Mouse (Mus musculus): ENCODE data around the gene Smarcd1.

The Smarcd1 gene

DNA sequence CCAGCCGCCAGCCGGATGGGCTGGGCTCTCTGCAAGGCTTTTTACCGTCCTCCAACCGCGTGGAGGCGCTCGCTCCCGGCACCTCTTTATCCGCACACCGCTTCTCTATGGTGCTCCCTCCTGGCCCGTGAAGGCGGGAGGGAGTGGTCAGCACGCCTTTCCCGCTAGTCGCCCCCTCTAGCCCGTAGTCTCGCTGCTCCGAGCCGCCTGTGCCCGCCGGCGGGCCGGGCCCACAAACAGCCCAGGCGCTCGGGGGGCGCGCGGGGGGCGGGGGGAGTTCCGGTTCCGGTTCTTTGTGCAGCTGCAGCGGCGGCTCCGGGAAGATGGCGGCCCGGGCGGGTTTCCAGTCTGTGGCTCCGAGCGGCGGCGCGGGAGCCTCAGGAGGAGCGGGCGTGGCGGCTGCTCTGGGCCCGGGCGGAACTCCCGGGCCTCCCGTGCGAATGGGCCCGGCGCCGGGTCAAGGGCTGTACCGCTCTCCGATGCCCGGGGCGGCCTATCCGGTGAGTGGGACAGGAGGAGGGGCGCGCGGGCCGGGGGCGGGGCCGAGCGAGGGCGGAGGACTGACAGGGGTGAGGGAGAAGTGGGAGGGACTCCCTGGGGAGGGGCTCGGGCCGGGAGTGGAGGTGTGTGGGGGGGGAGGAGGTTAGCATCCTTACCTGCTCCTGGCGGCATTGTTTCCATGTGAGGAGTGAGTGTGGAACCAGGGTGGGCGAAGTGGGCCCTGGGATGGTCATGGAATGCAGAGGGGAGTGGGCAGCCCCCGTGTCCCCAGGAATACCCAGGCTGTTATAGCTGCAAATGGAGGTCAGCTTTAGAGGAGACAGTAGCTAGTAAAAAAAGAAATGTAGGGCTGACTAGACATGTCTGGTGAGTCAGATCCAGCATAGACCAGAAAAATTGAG lies at the start of gene Smarcd1:
TSS of gene Smarcd1 (plus strand) at position 131 of the 902 bp plus-strand sequence.
- DNase-seq (ENCODE audit: low read depth, low spot score), result peak; percentile 91

- peak; percentile 44 for DNase-seq (ENCODE audit: low read depth, low spot score)
These were observed 48.6 kb upstream of the Smarcd1 start for GRCm38 (mm10) chr15:99653291-99653690.

- DNase-seq (ENCODE audit: low read depth, low spot score), result no peak
These were observed 48.1 kb upstream of the Smarcd1 start for GRCm38 (mm10) chr15:99653876-99654275.

GRCm38 (mm10) chr15:99655956-99656355 lies 46.0 kb upstream of the Smarcd1 start:
- DNase-seq (ENCODE audit: low read depth, low spot score), result no peak

GRCm38 (mm10) chr15:99658437-99658836 lies 43.5 kb upstream of the Smarcd1 start:
- DNase-seq (ENCODE audit: low read depth, low spot score), result no peak

DNA sequence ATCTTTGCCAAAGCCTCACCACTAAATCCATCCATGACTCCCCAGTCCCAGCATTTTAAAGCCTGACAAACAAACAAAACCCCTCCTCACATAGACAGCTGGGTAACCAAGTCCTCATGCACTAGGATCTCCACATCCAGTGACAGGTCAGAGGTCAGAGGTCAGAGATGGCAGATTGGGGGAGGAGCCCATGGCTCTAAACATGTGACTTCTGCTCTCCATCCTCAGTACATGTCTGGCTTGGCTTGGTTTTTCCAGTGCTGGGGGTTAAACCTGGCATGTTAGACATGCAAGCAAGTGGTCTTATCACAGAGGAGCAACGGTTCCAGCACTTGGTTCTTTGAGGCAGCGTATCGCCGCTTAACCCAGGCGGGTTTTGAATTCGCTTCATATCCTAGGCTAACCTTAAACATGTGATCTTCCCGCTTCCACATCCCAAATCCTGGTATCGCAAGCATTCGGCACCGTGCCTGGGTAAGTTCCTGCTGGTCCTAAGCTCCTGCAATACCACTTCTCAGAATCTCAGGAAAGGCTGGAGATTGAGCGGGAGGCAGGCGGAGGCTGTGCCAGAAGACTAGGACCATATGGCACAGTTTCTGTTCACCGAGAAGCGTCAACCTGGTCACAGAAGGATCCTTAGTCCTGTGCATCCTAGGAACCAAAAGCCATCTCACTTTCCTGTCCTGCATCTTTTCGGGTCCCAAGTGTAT lies 40.7 kb upstream of the Smarcd1 start:
- no peak for DNase-seq (ENCODE audit: low read depth, low spot score)

- DNase-seq (ENCODE audit: low read depth, low spot score), result no peak
These were observed 39.6 kb upstream of the Smarcd1 start for GRCm38 (mm10) chr15:99662371-99662770.

GRCm38 (mm10) chr15:99663964-99664599 lies 37.8 kb upstream of the Smarcd1 start:
- DNase-seq (ENCODE audit: low read depth, low spot score), result no peak

GRCm38 (mm10) chr15:99664600-99665451 lies 37.1 kb upstream of the Smarcd1 start:
- DNase-seq (ENCODE audit: low read depth, low spot score), result peak; percentile 15

- DNase-seq (ENCODE audit: low read depth, low spot score), result no peak
These were observed 34.4 kb upstream of the Smarcd1 start for GRCm38 (mm10) chr15:99667544-99667943.

DNA sequence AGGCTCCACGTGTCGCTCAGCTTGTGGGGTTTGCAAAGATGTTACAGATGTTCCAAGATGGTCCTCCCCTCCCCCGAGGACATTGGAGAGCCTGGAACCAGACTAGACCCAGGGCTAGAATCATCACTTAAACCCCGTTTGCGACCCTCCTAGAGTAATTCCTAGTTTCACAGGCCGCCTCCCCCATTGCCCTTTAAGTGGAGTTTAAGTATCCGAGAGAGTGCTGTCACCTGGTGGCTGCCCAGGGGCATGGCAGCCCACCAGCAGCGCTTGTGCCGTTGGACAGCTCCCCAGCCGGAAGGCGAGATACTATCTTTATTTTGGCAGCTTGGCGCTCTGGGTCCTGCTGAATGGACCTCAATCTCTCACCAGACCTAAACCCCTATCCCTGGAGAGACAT lies 33.0 kb upstream of the Smarcd1 start:
- DNase-seq (ENCODE audit: low read depth, low spot score), result peak; percentile 75

- DNase-seq (ENCODE audit: low read depth, low spot score), result no peak
These were observed 32.5 kb upstream of the Smarcd1 start for GRCm38 (mm10) chr15:99669392-99669791.

- DNase-seq (ENCODE audit: low read depth, low spot score), result peak; percentile 16
These were observed 31.6 kb upstream of the Smarcd1 start, which contains the start of gene Asic1 for GRCm38 (mm10) chr15:99670154-99670821. Asic1 (plus strand) TSS chr15:99670368.

- DNase-seq (ENCODE audit: low read depth, low spot score), result no peak
These were observed 30.8 kb upstream of the Smarcd1 start for GRCm38 (mm10) chr15:99670964-99671670.

- DNase-seq (ENCODE audit: low read depth, low spot score), result no peak
These were observed 30.1 kb upstream of the Smarcd1 start for GRCm38 (mm10) chr15:99671783-99672182.

GRCm38 (mm10) chr15:99674866-99675265 lies 27.1 kb upstream of the Smarcd1 start:
- DNase-seq (ENCODE audit: low read depth, low spot score), result no peak

GRCm38 (mm10) chr15:99677089-99677488 lies 24.8 kb upstream of the Smarcd1 start:
- DNase-seq (ENCODE audit: low read depth, low spot score), result no peak

DNA sequence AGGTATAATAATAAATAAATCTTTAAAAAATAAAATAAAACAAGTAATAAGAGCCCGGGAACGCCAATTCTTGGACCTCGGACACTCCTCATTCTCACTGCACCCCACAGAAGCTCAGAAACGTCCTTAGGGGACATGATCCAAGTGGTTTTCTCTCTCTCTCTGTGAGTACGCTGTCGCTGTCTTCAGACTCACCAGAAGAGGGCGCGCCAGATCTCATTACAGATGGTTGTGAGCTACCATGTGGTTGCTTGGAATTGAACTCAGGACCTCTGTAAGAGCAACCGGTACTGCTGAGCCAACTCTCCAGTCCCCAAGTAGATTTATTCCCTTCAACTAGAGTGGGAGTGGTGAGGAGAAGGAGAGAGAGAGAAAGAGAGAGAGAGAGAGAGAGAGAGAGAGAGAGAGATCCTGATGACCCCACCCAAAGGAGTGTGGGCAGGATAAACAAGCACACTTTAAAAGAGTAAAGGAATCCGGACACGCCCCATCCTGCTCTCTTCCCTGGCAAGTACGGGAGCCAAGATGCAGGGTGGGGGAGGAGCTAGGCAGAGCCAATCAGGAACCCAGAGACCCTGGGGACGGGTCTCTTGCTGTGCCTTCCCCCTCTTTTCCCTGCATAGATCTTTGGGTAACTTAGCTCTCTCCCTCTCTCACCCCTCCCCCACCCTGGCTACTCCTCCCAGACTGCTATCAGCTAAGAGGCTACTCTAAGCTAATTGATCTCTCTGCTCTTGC lies 23.7 kb upstream of the Smarcd1 start:
- DNase-seq (ENCODE audit: low read depth, low spot score), result peak; percentile 48

DNA sequence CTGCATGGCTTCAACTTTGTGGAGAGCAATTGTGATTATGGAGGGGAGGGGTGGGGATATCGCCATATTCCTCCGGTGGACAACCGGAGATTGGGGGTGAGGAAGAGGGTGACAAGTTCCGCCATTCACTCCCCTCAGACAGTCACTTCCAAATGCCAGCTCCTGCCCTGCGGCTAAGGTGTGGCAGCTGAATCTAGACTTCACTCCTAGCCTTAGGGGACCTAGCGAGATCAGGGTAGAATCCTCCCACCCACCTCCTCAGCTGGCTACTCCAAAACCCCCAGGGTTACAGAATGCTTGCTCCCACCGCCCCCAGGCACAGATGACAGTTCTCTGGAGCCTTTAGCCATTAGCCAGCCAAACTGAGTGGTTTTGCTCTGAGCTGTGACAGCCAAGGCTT lies 22.9 kb upstream of the Smarcd1 start:
- DNase-seq (ENCODE audit: low read depth, low spot score), result no peak

Data from CD4-positive helper T cell, adult 2 months (primary cell).